Mouse (Mus musculus): ENCODE data around the gene Nfic.

Gene Nfic

DNA sequence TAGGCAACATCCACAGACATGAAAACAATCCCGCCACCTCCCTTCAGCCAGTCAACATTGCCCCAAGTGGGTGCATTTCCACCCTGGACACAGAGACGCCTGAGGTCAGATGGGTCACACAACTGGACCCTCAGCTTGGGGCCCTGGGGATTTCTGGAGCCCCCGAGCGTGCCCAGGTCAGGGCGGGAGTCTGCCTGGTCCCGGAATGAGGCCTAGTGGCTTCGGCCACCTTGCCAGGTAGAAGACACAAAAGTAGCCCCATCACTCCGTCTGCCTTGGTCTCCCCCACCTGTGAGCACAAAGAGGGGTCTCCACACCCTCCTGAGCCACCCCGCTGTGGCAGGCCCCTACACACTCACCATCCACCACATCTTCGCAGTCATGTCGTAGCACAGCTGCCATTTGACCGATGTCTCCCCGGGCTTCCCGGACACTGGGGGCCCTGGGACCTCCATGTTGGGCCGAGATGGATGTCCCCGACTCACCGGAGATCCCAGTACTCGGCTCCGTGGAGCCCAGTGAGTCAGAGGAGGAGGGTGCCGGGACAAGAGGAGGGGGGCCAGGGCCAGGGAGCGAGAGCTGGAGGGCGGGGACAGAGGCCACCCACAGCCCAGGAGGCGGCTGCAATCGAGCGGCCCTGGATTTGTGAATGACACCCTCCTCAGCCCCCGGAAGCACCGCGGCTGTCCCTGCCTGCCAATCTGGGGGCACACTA is at the start of gene Nfic:
Gene Nfic, minus strand, starts transcription at position 455 of the 715 bp plus-strand sequence.
- no peak for DNase-seq (ENCODE audit: low read depth, low spot score)

DNA sequence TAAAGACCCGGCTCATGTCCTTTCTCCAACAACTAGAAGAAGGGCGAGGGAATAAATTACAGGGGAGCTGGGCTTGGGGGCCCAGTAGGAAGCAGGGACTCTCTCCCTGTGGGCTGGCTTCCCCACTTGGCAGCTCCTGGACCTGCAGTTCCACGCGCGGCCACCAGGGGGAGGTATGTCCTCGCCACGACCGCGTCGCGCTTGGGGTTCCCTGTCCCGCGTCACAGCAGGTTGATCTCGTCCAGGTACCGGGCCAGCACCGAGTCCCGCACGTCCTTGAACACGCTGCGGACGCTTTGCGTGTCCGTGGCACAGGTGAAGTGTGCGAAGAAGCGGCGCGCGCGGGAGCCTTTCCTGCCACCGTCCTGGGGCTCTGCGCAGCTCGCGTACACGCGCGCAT is 47.2 kb upstream of the Nfic start:
- peak; percentile 77 for DNase-seq (ENCODE audit: low read depth, low spot score)

DNA sequence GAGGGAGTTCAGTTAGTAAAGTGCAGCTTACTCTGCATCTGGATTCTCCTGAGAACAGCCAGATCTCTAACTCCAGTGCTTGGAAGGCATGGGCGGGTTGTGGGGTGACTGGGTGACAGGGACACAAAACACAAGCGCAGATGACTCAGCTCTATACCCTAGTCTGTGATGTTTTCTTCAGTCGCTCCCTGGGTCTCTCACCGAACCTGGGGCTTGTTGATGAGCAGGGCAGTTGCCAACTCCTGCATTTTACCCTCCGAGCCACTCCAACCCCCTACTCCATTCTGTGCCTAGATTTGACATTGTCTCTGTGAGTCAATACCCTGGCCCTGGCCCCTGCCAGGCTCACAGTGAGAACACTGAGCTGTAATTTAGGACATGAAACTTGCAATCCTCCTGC is 46.4 kb upstream of the Nfic start:
- no peak for DNase-seq (ENCODE audit: low read depth, low spot score)

DNA sequence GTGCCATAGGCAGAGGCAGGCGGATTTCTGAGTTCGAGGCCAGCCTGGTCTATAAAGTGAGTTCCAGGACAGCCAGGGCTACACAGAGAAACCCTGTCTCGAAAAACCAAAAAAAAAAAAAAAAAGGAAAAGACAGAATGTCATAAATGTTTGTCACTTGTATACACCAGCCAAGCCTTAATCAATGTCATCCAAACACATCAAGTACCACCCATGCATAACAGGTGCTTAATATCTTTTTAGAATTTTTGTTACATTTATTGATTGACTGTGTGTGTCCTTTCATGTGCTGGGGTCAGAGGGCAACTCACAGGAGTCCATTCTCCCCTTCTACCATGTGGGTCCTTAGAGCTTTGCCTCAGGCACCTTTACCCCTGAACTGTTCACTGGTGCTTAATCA is 44.6 kb upstream of the Nfic start, which contains the start of gene S1pr4:
Gene S1pr4, minus strand, starts transcription at position 101 of the 400 bp plus-strand sequence.
- DNase-seq (ENCODE audit: low read depth, low spot score): no peak

DNA sequence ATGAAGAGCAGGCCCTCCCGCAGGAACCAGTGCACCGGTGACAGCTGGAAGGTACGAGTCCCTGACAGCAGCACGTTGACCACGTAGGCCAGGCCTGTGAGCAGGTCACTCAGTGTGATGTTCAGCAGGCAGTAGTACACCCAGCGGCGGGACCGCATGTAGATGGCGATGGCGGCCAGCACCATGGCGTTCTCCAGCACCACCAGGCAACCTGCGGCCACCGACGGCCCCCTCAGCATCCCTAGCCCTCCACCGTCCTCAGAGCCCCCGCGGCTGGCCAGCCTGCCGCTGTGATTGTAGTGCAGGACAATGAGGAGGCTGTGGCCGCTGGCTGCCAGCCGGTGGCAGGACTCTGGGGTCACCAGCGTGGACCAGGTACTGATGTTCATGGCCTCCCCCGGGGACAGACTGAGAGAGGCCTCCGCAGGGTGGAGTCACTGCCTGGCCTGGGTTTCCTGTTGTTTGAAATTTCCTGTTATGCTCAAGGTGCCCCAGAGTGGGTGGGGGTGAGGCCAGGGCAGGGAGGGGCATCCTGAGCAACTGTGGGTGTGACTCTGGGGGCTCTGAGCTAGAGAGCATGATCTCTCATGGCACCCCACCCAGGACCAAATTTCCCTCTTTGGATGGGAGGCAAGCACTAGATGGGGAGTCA is 43.9 kb upstream of the Nfic start:
- DNase-seq (ENCODE audit: low read depth, low spot score): no peak

DNA sequence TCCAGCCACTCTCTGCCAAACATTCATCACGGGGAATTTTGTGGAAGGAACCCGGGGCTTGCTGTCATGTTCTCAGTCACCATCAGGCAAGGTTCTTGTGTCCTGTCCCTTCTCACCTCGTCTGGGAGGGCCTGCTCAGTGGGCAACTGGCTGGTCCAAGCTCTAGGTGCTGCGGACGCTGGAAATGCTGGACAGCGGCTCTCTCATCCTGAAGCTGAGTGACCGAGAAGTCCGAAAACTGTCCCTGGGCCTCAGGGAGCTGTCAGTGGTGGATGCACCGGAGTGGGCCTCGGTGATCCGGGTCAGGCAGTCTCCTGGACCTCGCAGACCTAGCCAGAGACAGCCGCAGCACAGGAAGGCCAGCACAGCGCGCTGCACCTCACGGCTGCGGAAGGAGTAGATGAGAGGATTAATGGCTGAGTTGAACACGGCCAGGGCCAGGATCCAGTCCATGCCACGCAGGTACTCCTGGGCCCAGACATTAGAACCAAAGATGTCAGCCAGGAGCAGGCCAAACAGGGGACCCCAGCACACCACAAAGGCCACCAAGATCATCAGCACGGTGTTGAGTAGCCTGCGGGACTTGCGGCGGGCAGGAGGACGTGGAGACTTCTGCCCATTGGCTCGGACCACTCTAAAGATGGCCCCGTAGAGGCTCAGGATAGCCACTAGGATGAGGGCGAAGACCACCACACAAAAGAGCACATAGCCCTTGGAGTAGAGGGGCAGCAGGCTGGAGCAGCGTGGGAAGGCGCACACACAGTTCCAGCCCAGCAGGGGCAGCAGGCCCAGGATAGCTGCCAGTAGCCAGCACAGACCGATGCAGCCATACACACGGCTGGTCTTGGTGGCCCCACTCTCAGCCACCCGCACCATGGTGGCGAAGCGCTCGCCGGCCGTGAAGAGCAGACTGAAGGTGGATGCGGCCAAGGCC is 43.1 kb upstream of the Nfic start:
- no peak for DNase-seq (ENCODE audit: low read depth, low spot score)

DNA sequence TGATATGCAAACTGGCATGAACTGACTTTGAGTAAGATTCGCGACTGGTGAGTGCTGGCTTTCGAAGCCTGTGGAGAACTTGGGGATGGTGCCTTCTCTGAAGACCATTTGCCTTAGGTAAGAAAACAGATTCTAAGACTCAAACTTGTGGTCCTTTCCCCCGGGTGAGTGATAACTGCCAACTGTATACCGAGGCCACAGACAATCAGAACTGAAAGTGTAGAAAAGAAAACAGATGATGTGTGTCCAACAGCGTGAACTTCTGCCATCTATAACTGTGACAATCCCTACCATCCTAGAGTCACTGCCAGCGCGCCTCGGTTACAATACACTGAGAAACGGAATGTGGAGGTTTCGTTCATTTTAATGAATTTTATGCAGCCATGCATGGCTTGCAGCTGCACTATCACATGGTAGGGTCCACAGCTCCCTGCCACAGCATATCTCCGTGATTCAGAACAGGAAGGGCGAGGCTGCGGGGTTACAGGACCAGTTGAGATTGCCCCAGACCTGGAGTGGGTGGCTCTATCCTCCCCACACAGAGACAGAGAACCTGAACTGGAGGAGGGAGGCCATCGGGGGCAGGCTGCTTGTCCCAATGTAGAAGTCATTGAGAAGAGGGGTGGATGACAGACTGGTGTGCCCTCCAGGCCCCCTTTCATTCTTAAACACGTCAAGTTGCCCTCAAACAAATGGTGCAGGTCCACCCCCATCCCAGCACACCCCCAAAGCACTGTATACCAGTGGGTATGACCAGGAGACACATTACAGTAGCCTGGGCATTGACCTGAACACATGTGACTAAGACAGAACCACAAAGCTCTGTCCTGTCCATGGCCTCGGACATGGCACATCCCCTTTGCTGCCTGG is 42.2 kb upstream of the Nfic start:
- no peak for DNase-seq (ENCODE audit: low read depth, low spot score)

DNA sequence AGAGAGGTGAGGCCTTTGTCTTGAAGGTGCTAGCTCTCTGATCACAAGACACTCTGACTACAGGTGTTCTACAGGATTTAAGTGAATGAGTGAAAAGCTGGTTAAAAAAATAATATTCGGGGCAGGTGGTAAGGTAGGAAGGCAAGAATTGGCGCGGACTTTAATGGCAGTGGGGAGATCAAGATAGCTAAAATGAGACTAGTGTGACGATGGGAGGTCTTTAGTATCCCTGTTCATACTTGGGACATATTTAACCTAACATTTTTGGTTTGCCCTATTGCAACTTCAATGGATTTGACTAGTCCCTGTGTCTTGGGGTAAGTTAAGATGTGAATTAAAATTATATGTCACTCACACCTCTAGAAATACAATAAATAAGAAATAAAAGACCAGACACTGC is 41.5 kb upstream of the Nfic start:
- DNase-seq (ENCODE audit: low read depth, low spot score): no peak

DNA sequence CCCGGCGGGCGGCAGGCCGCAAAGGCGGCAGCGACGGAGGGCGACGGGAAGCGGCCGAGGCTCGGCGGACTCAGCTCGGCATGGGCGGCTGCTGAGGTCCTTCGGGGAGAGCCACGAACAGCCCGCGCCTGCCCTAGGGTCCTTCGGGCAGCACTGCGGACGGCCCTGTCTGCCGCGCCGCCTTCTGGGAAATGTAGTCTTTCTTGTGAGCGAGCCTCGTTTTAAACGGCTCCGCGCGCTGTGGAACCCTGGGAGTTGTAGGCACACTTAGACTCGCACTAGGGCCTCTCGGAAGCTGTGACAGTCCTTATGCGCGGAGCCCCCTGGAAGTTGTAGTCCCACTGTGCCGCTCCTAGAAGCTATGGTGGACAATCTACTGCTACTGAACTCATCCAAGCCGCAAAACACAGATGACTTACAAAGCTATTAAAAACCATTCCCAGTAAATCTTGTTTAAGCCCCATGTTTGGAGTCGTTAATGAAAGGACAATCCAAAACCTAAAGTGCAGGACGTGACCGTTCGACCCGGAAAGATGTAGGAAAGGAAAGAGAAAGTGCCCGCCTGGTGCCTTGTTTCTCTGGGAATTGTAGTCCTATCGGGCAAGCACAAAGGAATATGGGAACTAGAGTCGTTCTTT is 40.9 kb upstream of the Nfic start, which contains the start of gene Ncln:
Gene Ncln, minus strand, starts transcription at position 129 of the 638 bp plus-strand sequence.
- DNase-seq (ENCODE audit: low read depth, low spot score): peak; percentile 99

DNA sequence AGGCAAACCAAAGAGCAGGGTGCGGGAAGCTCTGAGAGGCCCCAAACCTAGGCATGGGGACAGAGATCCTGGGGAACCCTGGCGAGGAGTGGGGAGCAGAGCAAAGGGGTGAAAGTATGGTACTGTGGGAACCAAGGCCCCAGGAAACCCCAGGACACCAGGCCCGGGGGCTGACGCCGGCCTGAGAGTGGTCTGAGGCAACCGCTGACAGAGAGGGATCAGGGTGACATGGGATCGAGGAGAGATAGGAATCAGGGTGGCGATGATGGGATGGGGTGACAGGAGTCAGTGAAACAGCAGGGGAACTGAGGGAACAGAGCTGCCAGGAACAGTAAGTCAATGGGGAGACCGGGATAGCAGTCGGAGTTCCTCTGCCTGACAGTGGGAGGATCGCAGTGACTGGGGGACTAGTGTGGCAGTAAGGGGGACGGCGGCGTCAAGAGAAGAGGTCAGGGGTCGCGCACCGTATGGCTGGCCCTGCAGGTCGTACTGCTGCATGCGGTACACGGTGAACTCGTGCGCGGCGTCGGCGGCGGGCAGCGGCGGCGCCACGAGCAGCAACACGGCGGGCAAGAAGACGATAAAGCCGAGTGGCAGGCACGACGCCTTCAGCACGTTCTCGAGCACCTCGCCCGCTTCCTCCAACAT is 40.3 kb upstream of the Nfic start:
- no peak for DNase-seq (ENCODE audit: low read depth, low spot score)

DNA sequence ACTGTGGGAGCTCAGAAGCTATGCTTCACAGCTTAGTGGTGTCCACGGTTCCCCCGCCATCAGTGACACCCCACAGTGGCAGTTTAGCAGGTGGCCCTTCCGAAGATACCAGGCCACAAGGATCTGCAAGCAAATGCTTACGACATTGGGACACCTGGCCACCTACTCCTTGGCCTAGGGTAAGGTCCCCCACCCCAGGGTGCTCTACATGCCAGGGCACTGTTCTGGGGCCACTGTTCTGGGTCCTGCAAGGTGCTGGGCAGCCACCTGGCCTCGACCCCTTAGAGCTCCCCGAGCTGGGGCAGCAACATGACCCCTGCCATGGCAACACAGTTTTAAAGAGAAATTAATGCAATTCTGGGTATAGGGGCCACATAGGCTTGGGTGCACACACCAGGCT is 39.7 kb upstream of the Nfic start:
- DNase-seq (ENCODE audit: low read depth, low spot score): no peak

DNA sequence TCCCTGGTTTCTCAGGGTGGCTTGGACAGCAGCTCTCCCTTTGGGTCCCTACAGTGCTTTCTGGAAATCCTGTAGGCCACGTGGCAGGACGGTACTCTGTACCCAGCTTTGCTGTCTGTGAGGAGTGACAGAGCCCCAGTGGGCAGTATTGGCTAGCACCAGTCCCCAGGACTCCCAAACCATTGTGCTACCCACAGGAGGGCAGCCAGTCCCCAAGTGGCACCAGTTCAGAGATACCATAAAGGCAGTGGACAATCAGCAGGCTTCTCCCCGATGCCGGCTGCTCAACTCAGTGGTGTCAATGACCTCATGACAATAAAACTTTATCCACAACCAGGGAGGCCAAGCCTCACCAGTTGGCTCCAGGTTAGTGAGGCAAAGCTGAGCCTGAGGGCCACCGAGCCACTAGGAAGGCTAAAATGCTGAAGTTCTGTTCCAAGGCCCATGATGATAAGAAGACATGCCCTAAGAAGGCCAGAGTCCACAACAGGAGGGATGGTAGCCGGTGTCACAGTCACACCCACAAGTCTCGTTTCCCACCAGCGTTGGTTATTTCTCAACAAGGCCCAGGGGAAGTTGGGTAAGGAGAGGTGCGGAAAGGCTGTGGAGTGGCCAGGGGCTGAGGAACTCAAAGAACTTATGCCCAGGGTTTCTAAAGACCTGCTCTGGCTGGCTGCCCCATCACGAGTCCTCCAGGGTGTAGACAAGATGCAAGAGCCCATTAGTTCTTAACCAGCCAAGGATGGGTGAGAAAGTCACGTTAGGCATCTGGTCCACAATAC is 39.0 kb upstream of the Nfic start:
- no peak for DNase-seq (ENCODE audit: low read depth, low spot score)

DNA sequence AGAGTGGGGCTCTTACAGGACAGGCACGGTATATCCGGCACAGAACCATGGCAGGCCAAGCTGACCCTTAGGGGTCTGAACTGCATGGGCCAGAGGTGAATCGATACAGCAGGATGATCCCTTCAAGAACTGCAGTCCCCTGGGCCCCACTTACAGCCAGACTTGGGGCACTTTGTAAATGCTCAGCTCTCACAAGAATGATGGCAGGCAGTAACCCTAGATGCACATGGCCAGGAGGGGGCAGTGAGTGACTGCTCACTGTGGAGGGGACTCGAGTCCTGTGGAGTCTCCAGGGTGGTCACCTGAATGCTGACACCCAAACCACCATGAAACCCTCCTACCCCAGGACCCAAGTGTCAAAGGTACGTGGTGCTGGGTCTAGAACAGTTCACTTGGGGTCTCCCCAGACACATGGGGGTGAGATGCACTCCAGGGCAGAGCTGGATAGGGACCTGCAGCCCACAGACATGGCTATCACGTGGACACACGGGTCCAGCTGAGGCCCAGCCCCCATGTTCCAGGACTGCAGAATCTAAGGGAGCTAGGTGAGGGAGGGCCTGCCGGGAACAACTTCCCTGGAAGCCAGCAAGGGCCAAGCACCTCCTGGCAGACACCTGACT is 38.3 kb upstream of the Nfic start:
- DNase-seq (ENCODE audit: low read depth, low spot score): no peak

DNA sequence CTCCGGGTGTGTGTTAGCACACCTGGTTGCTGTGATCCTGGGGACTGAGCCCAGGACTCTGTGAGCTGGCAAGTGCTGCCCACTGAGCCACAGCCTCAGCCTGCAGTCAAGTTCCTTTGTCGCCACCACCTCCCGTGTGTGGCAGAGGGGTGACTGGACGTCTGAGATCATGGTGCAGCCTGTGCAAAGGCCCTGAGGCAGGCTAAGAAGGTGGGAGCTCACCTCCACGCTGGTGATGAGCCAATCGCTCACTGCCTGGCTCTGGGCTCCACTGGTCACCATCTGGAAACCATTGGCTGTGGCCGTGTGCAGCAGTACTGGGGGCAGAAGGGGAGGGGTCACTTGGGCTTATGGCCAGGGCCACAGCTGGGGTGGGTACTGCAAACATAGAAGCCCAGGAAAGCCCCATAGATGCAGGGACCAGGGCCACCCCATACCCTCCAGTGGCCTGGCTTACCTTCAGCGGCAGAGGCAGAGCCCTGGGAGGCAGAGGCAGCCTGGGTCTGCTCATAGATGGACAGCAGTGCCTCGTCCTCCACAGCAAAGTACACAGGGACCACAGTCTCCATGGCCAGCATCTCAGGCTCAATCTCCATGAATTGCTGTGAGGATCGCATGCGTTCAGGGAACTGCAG is 37.3 kb upstream of the Nfic start:
- no peak for DNase-seq (ENCODE audit: low read depth, low spot score)

DNA sequence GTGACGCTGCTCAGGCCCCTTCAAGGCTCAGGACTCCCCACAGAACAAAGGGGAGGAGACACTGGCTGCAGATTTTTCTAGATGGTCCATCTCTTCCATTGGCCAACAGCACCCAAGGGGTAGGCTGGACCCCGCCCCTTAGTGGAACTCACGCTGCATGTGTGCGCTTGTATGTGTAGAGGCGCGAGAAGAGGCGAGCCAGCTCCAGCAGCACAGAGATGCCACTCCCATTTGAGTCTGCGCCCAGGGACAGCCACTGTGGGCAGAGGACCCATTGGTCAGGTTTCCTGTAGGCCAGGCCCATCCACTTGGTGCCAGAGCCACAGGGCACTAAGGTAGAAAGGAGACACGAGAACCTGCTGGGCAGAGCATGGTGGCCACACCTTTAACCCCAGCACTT is 35.6 kb upstream of the Nfic start:
- no peak for DNase-seq (ENCODE audit: low read depth, low spot score)

DNA sequence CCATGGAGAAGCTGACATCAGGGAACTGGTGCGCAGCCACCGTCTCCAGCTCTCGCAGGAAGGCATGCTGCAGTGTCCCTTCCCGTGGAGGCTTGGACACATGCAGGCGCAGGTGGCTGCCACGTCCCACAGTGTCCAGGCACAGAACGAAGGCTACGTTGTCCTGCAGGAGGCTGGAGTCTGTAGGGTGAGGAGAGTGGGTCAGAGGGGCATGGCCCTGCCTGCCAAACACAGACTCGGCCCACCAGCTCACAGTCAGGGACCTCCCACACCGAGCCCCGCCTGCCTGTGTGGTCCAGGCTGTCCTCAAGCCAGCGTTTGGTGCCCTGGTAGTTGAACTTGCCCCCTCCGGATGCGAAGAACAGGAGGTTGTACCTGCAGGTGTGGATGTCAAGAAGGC is 34.5 kb upstream of the Nfic start:
- no peak for DNase-seq (ENCODE audit: low read depth, low spot score)

DNA sequence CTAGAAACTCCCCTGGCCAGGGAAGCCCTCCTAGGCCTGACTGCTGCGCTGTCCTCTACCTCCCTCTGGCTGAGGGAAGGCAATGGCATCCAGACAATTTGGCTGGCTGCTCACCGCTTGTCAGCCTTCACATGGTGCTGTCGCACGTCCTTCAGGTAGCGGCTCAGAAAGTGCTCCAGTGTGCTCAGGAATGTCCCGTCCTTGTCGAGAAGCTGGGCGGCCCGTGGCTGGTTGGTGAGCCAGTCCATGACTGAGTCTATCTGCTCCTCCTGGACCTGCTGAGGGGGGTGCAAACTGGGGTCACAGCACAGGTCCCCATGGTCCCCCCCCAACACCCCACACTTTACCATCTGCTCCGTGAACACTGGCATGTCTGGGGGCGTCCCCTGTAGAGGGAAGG is 32.6 kb upstream of the Nfic start:
- no peak for DNase-seq (ENCODE audit: low read depth, low spot score)

DNA sequence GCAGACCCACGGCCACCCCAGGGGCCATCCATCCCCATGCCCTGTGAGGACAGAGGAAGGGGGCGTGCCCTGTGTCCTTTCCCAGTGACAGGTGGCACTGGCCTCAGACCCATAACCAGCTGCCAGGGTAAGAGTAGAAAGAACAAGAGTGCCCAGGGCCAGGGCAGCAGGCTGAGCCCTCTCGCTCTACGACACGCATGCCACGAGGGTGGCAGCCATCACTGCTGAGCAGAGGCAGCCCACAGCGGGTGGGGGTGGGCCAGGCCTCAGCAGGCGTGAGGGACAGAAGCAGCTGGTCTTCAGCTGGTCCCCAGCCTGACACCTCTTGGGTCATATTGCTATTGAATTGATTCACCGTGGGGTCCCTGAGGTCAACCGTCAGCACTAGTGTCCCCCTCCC is 31.1 kb upstream of the Nfic start:
- no peak for DNase-seq (ENCODE audit: low read depth, low spot score)
